Mouse (Mus musculus): ENCODE measurements around the gene Luc7l2. TPM values are rescaled to one million over a fixed set of nuclear protein-coding genes. Genes with fewer than 3 reads are reported as not detected.

Gene Luc7l2
- polyA plus RNA-seq, 1 experiment, result 9.9 TPM

- no peak for DNase-seq (ENCODE audit: low read depth, low spot score)
- WGBS, result 66% methylated on average over 5 of the region's 5 CpGs
Measured at GRCm38 (mm10) chr6:38641228-38641627, 90.1 kb downstream of the Luc7l2 start.

- DNase-seq (ENCODE audit: low read depth, low spot score), result no peak
- WGBS, result 56% methylated on average over 5 of the region's 5 CpGs
Measured at GRCm38 (mm10) chr6:38641645-38642044, 90.5 kb downstream of the Luc7l2 start.

- DNase-seq (ENCODE audit: low read depth, low spot score), result no peak
- 37% methylated on average over 5 of the region's 5 CpGs for WGBS
Measured at GRCm38 (mm10) chr6:38642593-38642992, 91.5 kb downstream of the Luc7l2 start.

GRCm38 (mm10) chr6:38643039-38643438 is 91.9 kb downstream of the Luc7l2 start:
- WGBS, result 70% methylated on average over 3 of the region's 3 CpGs
- no peak for DNase-seq (ENCODE audit: low read depth, low spot score)

DNA sequence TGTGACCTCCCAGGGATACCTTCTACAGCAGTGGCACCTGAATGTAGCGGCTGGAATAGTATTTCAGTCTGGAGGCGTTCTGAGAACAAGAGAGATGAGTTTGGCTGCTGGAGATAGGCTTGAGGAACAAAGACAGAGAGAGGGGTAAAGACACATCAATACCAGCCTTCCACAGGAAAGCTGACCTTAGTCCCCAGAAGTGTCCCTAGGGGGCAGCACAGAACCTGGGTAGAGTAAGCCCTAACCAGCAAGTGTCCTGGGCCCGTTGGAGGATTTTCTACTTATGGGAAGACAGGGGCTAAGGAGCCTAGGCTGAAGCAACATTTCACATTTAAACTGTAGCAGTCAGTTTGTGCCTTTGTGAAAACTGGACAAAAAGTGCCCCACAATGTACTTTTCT is 98.4 kb downstream of the Luc7l2 start:
- DNase-seq (ENCODE audit: low read depth, low spot score), result no peak
- WGBS, result 74% methylated on average over 3 of the region's 3 CpGs

- WGBS, result 34% methylated on average over 14 of the region's 14 CpGs
- peak; percentile 46 for DNase-seq (ENCODE audit: low read depth, low spot score)
Measured at GRCm38 (mm10) chr6:38650263-38650937, 99.3 kb downstream of the Luc7l2 start.

Other genes starting within 250 kb of the Luc7l2 start
- 22.8 and 36.8 TPM in 2 replicates for gene Zc3hav1, start 196.7 kb upstream of the Luc7l2 start, polyA plus RNA-seq (2012; rRNA removed)
- gene Ttc26, start 169.9 kb upstream of the Luc7l2 start, polyA plus RNA-seq (2012; rRNA removed), result 0.34 and 0.40 TPM in 2 replicates
- gene Ubn2, start 117.4 kb upstream of the Luc7l2 start, polyA plus RNA-seq (2012; rRNA removed), result 3.1 and 6.0 TPM in 2 replicates
- 204 and 234 TPM in 2 replicates for gene Fmc1, start 17.8 kb upstream of the Luc7l2 start, polyA plus RNA-seq (2012; rRNA removed)
- gene Klrg2, start 85.9 kb downstream of the Luc7l2 start, polyA plus RNA-seq (2012; rRNA removed), result 0.19 and 0.26 TPM in 2 replicates
- 0.66 TPM in 2 replicates for gene Clec2l, start 111.7 kb downstream of the Luc7l2 start, polyA plus RNA-seq (2012; rRNA removed)

Measured in large intestine, adult 2 months (tissue).